Mouse (Mus musculus): ENCODE data around the gene Mall. TPM values are rescaled to one million over a fixed set of nuclear protein-coding genes. Genes with fewer than 3 reads are reported as not detected.

The Mall gene
- total RNA-seq (2014; fragmentation: Nextera tagmentation): not detected in 2 replicates
- not detected in 2 replicates for total RNA-seq (2017)
- polyA plus RNA-seq (2012): not detected in 2 replicates

GRCm38 (mm10) chr2:127729671-127730070, at the start of gene Mall:
Gene Mall (minus strand): TSS chr2:127729932.
- ATAC-seq (ENCODE audit: extremely low read depth, insufficient number of reproducible peaks, low FRiP score, poor library complexity, severe bottlenecking) (no peak), DNase-seq (ENCODE audit: low spot score) (no peak)
- Histone ChIP-seq H3K27me3 (ENCODE audit: insufficient read depth, low read length) (peaks cover 20% of the 10 kb centered on the region), H3K4me1 (ENCODE audit: insufficient read depth, low read depth, low read length) (no peaks in the 10 kb centered on the region), H3K9me3 (replicated peaks) (no peaks in the 10 kb centered on the region), H3K4me3 (ENCODE audit: low read depth, low read length) (no peak within 1 kb of the TSS), H3K36me3 (replicated peaks) (no peaks in the 10 kb centered on the region)
- no peak for TF ChIP-seq TAL1 (conservative IDR thresholded peaks at IDR 0.05; ENCODE audit: low read depth, low read length)
- TF ChIP-seq GATA1 (IDR thresholded peaks at IDR 0.05; ENCODE audit: borderline replicate concordance, low read length): no peak
- TF ChIP-seq CTCF (IDR thresholded peaks at IDR 0.05; ENCODE audit: low read depth, low read length): no peak
- TF ChIP-seq GATA2 (IDR thresholded peaks at IDR 0.05; ENCODE audit: borderline replicate concordance, low read depth, low read length): no peak
- TF ChIP-seq POLR2AphosphoS5 (IDR thresholded peaks at IDR 0.05; ENCODE audit: insufficient replicate concordance, low read depth, low read length): no peak

DNA sequence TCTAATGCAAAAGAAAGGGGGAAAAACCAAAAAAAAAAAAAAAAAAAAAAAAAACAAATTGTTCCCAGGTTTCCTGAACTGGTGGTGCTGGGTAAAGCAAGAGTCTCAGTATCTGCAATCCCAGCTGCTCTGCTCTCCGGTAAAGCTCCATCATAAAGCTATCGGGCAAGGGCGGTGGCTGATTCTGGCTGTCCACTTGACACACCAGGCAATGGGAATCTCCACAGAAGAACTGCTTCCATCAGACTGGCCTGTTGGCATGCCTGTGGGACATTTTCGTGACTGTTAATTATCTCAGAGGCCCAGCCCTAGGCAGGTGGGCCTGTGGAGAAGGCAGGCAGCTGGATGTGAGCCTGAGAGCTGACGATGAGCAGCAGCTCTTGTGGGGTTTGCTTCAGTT, 48.7 kb upstream of the Mall start:
- peaks cover 8% of the 10 kb centered on the region for H3K4me1 ChIP-seq (ENCODE audit: insufficient read depth, low read depth, low read length)
- H3K9me3 ChIP-seq (replicated peaks): no peaks in the 10 kb centered on the region
- H3K4me3 ChIP-seq (ENCODE audit: low read depth, low read length): no peak overlapping the region
- DNase-seq (ENCODE audit: low spot score) (no peak), ATAC-seq (ENCODE audit: extremely low read depth, insufficient number of reproducible peaks, low FRiP score, poor library complexity, severe bottlenecking) (no peak)
- no peak for TF ChIP-seq GATA2 (IDR thresholded peaks at IDR 0.05; ENCODE audit: borderline replicate concordance, low read depth, low read length)
- TF ChIP-seq GATA1 (IDR thresholded peaks at IDR 0.05; ENCODE audit: borderline replicate concordance, low read length): no peak
- no peak for TF ChIP-seq POLR2AphosphoS5 (IDR thresholded peaks at IDR 0.05; ENCODE audit: insufficient replicate concordance, low read depth, low read length)
- no peak for TF ChIP-seq CTCF (IDR thresholded peaks at IDR 0.05; ENCODE audit: low read depth, low read length)
- no peak for TF ChIP-seq TAL1 (conservative IDR thresholded peaks at IDR 0.05; ENCODE audit: low read depth, low read length)
- peaks cover 18% of the 10 kb centered on the region for H3K36me3 ChIP-seq (replicated peaks)
- no peaks in the 10 kb centered on the region for H3K27me3 ChIP-seq (ENCODE audit: insufficient read depth, low read length)

GRCm38 (mm10) chr2:127775013-127775412, 45.3 kb upstream of the Mall start:
- TF ChIP-seq TAL1 (conservative IDR thresholded peaks at IDR 0.05; ENCODE audit: low read depth, low read length) (no peak), GATA2 (IDR thresholded peaks at IDR 0.05; ENCODE audit: borderline replicate concordance, low read depth, low read length) (no peak), POLR2AphosphoS5 (IDR thresholded peaks at IDR 0.05; ENCODE audit: insufficient replicate concordance, low read depth, low read length) (no peak), CTCF (IDR thresholded peaks at IDR 0.05; ENCODE audit: low read depth, low read length) (no peak), GATA1 (IDR thresholded peaks at IDR 0.05; ENCODE audit: borderline replicate concordance, low read length) (no peak)
- Histone ChIP-seq H3K4me3 (ENCODE audit: low read depth, low read length) (no peak overlapping the region), H3K4me1 (ENCODE audit: insufficient read depth, low read depth, low read length) (peaks cover 8% of the 10 kb centered on the region), H3K9me3 (replicated peaks) (no peaks in the 10 kb centered on the region), H3K36me3 (replicated peaks) (peaks cover 33% of the 10 kb centered on the region), H3K27me3 (ENCODE audit: insufficient read depth, low read length) (no peaks in the 10 kb centered on the region)
- no peak for DNase-seq (ENCODE audit: low spot score)
- no peak for ATAC-seq (ENCODE audit: extremely low read depth, insufficient number of reproducible peaks, low FRiP score, poor library complexity, severe bottlenecking)

GRCm38 (mm10) chr2:127774578-127774941, 44.8 kb upstream of the Mall start:
- no peak overlapping the region for H3K4me3 ChIP-seq (ENCODE audit: low read depth, low read length)
- ATAC-seq (ENCODE audit: extremely low read depth, insufficient number of reproducible peaks, low FRiP score, poor library complexity, severe bottlenecking) (no peak), DNase-seq (ENCODE audit: low spot score) (no peak)
- peaks cover 8% of the 10 kb centered on the region for H3K4me1 ChIP-seq (ENCODE audit: insufficient read depth, low read depth, low read length)
- H3K27me3 ChIP-seq (ENCODE audit: insufficient read depth, low read length): no peaks in the 10 kb centered on the region
- H3K9me3 ChIP-seq (replicated peaks): no peaks in the 10 kb centered on the region
- no peak for TF ChIP-seq GATA2 (IDR thresholded peaks at IDR 0.05; ENCODE audit: borderline replicate concordance, low read depth, low read length)
- no peak for TF ChIP-seq TAL1 (conservative IDR thresholded peaks at IDR 0.05; ENCODE audit: low read depth, low read length)
- no peak for TF ChIP-seq GATA1 (IDR thresholded peaks at IDR 0.05; ENCODE audit: borderline replicate concordance, low read length)
- no peak for TF ChIP-seq POLR2AphosphoS5 (IDR thresholded peaks at IDR 0.05; ENCODE audit: insufficient replicate concordance, low read depth, low read length)
- no peak for TF ChIP-seq CTCF (IDR thresholded peaks at IDR 0.05; ENCODE audit: low read depth, low read length)
- H3K36me3 ChIP-seq (replicated peaks): peaks cover 36% of the 10 kb centered on the region

DNA sequence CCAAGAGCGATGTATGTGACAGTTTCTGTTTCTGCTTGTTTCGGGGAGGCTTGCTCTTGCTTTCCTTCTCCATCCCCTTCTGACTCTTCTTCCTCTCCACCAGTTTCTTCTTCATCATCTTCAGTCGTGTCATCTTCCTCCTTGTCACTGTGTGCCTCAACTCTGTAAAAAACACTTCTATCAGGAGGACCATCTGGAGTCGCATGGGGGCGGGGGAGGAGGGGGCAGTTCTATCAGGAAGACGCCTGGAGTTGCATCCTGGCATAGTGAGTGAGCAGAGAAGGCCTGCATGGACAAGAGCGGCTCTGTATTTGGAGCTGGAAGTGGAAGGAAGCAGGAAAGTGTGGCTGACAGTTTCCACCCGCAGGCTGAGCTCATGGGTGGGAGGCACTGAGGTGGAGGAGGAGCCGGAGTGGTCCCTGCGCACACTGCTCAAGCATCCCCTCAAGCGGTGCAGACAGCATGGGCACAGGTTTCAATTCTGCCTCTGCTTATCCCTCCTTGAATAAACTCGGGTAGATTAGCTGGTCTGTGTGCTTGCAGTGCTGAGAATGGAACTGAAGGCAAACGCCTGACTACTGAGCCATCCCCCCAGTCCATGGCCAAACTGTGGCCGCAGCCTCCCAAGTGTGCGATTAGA, 44.3 kb upstream of the Mall start:
- H3K36me3 ChIP-seq (replicated peaks): peaks cover 39% of the 10 kb centered on the region
- H3K9me3 ChIP-seq (replicated peaks): no peaks in the 10 kb centered on the region
- H3K4me3 ChIP-seq (ENCODE audit: low read depth, low read length): no peak overlapping the region; the same call in 1 of the 2 replicates
- no peaks in the 10 kb centered on the region for H3K27me3 ChIP-seq (ENCODE audit: insufficient read depth, low read length)
- no peak for ATAC-seq (ENCODE audit: extremely low read depth, insufficient number of reproducible peaks, low FRiP score, poor library complexity, severe bottlenecking)
- peaks cover 8% of the 10 kb centered on the region for H3K4me1 ChIP-seq (ENCODE audit: insufficient read depth, low read depth, low read length)
- TF ChIP-seq GATA1 (IDR thresholded peaks at IDR 0.05; ENCODE audit: borderline replicate concordance, low read length) (no peak), POLR2AphosphoS5 (IDR thresholded peaks at IDR 0.05; ENCODE audit: insufficient replicate concordance, low read depth, low read length) (no peak), CTCF (IDR thresholded peaks at IDR 0.05; ENCODE audit: low read depth, low read length) (no peak), TAL1 (conservative IDR thresholded peaks at IDR 0.05; ENCODE audit: low read depth, low read length) (no peak), GATA2 (IDR thresholded peaks at IDR 0.05; ENCODE audit: borderline replicate concordance, low read depth, low read length) (no peak)
- DNase-seq (ENCODE audit: low spot score): no peak

DNA sequence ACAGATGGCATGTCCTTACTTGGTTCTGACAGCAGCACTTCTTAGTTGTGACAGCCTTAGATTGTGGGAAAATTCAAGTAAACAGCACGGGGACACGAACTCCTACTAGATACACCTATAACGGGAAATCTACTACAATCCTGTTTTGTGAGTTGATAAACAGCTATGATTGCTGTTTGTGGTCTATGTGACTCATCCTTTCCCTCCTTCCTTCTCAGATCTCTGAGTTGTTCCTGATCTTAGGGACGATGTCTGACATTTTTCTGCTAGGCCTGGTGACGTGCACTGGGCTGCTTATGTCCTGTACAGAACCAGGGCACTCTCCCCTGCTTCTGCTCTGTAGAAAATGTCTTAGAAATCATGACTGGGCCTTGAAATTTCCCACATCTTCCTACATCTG, 31.9 kb upstream of the Mall start:
- DNase-seq (ENCODE audit: low spot score) (no peak), ATAC-seq (ENCODE audit: extremely low read depth, insufficient number of reproducible peaks, low FRiP score, poor library complexity, severe bottlenecking) (no peak)
- H3K4me3 ChIP-seq (ENCODE audit: low read depth, low read length): no peak overlapping the region
- no peaks in the 10 kb centered on the region for H3K27me3 ChIP-seq (ENCODE audit: insufficient read depth, low read length)
- TF ChIP-seq GATA1 (IDR thresholded peaks at IDR 0.05; ENCODE audit: borderline replicate concordance, low read length): no peak
- TF ChIP-seq GATA2 (IDR thresholded peaks at IDR 0.05; ENCODE audit: borderline replicate concordance, low read depth, low read length): no peak
- TF ChIP-seq CTCF (IDR thresholded peaks at IDR 0.05; ENCODE audit: low read depth, low read length): no peak
- no peak for TF ChIP-seq POLR2AphosphoS5 (IDR thresholded peaks at IDR 0.05; ENCODE audit: insufficient replicate concordance, low read depth, low read length)
- TF ChIP-seq TAL1 (conservative IDR thresholded peaks at IDR 0.05; ENCODE audit: low read depth, low read length): no peak
- H3K36me3 ChIP-seq (replicated peaks): peaks cover 8% of the 10 kb centered on the region
- H3K4me1 ChIP-seq (ENCODE audit: insufficient read depth, low read depth, low read length): peaks cover 5% of the 10 kb centered on the region; the same call in 1 of the 2 replicates
- no peaks in the 10 kb centered on the region for H3K9me3 ChIP-seq (replicated peaks)

Data from G1E (cell line).